Mouse (Mus musculus) lung, embryonic 15.5 days (tissue): ENCODE data around the gene Tenm2. TPM values are rescaled to one million over a fixed set of nuclear protein-coding genes. Genes with fewer than 3 reads are reported as not detected.
A peak's percentile ranks its signal among the peaks of the same experiment; 100 is the strongest.

Experiments
- ATAC-seq: fragments of 200-750 bp; cut with Nextera tagmentation; 2 replicates; pipeline ENCODE4 v1.8.0; 2017; ENCODE audit warnings: moderate number of reproducible peaks, borderline replicate concordance; ENCODE audit not compliant: low FRiP score, low TSS enrichment; ENCODE audit errors: extremely low read depth
- H3K27ac ChIP-seq: fragments of 300-500 bp; sonication (generic); 2 replicates; pipeline ENCODE4 v1.5.1; 2015; ENCODE audit warnings: moderate library complexity, mild to moderate bottlenecking, inconsistent platforms
- H3K27me3 ChIP-seq: fragments of 300-500 bp; sonication (generic); 2 replicates; pipeline ENCODE4 v1.6.1; 2015; ENCODE audit warnings: inconsistent platforms
- H3K36me3 ChIP-seq: fragments of 300-500 bp; sonication (generic); 2 replicates; pipeline ENCODE4 v1.6.1; 2015; ENCODE audit warnings: inconsistent platforms
- H3K4me1 ChIP-seq: fragments of 300-500 bp; sonication (generic); 2 replicates; pipeline ENCODE4 v1.6.1; 2015; ENCODE audit warnings: inconsistent platforms
- H3K4me2 ChIP-seq: fragments of 300-500 bp; sonication (generic); 2 replicates; pipeline ENCODE4 v1.6.1; 2015; ENCODE audit warnings: inconsistent platforms, mild to moderate bottlenecking, moderate library complexity
- H3K4me3 ChIP-seq: fragments of 300-500 bp; sonication (generic); 2 replicates; pipeline ENCODE4 v1.5.1; 2015; ENCODE audit warnings: mild to moderate bottlenecking, inconsistent platforms
- H3K9ac ChIP-seq: fragments of 300-500 bp; sonication (generic); 2 replicates; pipeline ENCODE4 v1.6.1; 2015; ENCODE audit warnings: inconsistent platforms
- H3K9me3 ChIP-seq: fragments of 300-500 bp; sonication (generic); 2 replicates; pipeline ENCODE4 v1.6.1; 2016; ENCODE audit warnings: inconsistent platforms
- WGBS: fragments of 180-500 bp; shearing (Covaris S2); methylation state at CpG from one replicate; pipeline ENCODE4 v1.1.7; 2015; 5-methylcytosine and 5-hydroxymethylcytosine counted together
- polyA plus RNA-seq: library from polyadenylated mRNA; unstranded; fragments of >200 nt; fragmentation: Nextera tagmentation; extraction: Ambion mirVana; gene quantifications from 2 replicates; pipeline ENCODE4 v1.2.1, GENCODE M21; 2015

Tenm2 gene
- polyA plus RNA-seq, 1 experiment from 2014 or later: 0.44 TPM

DNA sequence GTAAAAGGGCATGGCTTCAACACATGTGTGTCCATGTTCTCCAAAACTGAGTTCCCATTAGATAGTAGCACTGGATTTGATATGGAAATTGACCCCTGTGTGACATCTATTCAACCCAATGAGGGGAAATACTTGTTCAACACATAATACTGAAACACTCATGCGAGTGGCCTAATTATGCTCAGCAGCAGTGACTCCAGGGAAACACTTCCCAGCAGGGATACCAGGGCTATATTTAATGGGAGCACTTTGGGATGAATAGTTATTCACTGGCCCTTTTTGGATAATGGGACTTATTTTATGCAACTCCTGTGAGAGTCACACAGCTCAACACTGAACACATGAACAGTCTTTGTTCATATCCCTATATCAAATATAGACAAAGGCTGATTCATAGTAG lies 588.6 kb downstream of the Tenm2 start:
- H3K4me1 ChIP-seq: no peaks in the 10 kb centered on the region
- H3K4me2 ChIP-seq: no peak overlapping the region
- no peak overlapping the region for H3K4me3 ChIP-seq
- H3K36me3 ChIP-seq: no peaks in the 10 kb centered on the region
- H3K9me3 ChIP-seq: no peaks in the 10 kb centered on the region
- H3K9ac ChIP-seq: no peak overlapping the region
- no peak for ATAC-seq
- no peaks in the 10 kb centered on the region for H3K27me3 ChIP-seq
- H3K27ac ChIP-seq: no peak overlapping the region
- WGBS: 96% methylated on average over 1 of the region's 1 CpGs

- Histone ChIP-seq H3K9ac (no peak overlapping the region), H3K9me3 (no peaks in the 10 kb centered on the region), H3K4me2 (no peak overlapping the region), H3K36me3 (no peaks in the 10 kb centered on the region), H3K27me3 (no peaks in the 10 kb centered on the region), H3K27ac (no peak overlapping the region), H3K4me1 (peaks cover 4% of the 10 kb centered on the region; the same call in 1 of the 2 replicates), H3K4me3 (no peak overlapping the region)
- WGBS: 13% methylated on average over 6 of the region's 6 CpGs
- ATAC-seq: peak; percentile 69; the same call in 1 of the 2 replicates
Measured at GRCm38 (mm10) chr11:36635082-36635481, 600.7 kb downstream of the Tenm2 start.

- Histone ChIP-seq H3K36me3 (no peaks in the 10 kb centered on the region), H3K27me3 (no peaks in the 10 kb centered on the region), H3K4me3 (no peak overlapping the region), H3K4me2 (no peak overlapping the region), H3K9ac (no peak overlapping the region), H3K27ac (no peak overlapping the region), H3K9me3 (no peaks in the 10 kb centered on the region), H3K4me1 (peaks cover 4% of the 10 kb centered on the region; the same call in 1 of the 2 replicates)
- no peak for ATAC-seq
Measured at GRCm38 (mm10) chr11:36632201-36632600, 603.6 kb downstream of the Tenm2 start.

DNA sequence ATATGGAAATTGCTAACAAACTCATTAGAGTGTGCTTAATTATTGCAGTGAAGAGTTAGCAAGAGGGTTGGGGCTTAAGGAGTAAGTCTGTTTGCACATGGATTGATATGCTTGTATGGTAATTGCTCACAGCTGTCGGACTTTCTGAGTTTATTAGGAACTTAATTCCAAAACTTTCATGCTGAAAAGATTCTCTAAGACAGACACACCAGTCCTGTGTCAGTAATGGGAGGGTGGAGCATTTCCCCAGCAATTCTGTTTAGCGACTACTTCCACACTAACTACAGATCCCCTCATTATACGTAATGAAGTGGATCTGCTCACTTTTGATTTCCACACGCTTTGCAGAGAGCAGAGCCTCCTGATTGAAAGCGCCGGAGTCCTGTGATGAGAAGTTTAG lies 622.0 kb downstream of the Tenm2 start:
- H3K4me3 ChIP-seq: no peak overlapping the region
- H3K9ac ChIP-seq: no peak overlapping the region
- H3K9me3 ChIP-seq: no peaks in the 10 kb centered on the region
- H3K27ac ChIP-seq: no peak overlapping the region
- H3K4me1 ChIP-seq: no peaks in the 10 kb centered on the region
- no peaks in the 10 kb centered on the region for H3K27me3 ChIP-seq
- WGBS: 82% methylated on average over 6 of the region's 6 CpGs
- ATAC-seq: no peak
- no peak overlapping the region for H3K4me2 ChIP-seq
- no peaks in the 10 kb centered on the region for H3K36me3 ChIP-seq

DNA sequence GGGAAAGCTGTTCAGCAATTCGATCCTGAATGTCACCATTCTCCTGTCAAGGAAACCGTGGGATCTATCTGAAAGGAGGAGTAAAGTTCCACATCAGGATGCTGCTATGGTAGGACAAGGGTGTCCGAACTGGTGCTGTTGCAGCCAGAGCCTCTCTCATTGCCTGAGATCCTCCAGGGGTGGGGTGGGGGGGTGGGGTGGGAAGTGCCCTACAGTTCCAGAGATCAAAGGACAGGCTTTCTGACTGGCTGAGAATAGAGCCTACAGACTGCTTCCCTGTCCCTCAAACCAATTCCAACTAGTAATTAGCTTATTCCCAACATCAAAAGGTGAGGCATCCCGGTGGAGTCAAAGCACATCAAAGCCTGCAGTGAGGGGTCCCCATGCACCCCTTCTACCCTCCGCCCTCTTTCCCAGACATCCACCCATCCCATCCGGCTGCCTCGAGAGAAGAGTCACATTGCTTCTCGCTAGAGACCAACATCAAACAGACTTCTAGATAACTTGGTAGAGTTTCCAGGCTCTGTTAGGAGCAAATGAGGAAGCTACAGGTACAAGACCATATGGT lies 630.9 kb downstream of the Tenm2 start:
- 39% methylated on average over 8 of the region's 8 CpGs for WGBS
- Histone ChIP-seq H3K9me3 (no peaks in the 10 kb centered on the region), H3K4me2 (no peak overlapping the region), H3K9ac (no peak overlapping the region), H3K4me1 (no peaks in the 10 kb centered on the region), H3K27ac (no peak overlapping the region), H3K4me3 (no peak overlapping the region), H3K27me3 (no peaks in the 10 kb centered on the region), H3K36me3 (no peaks in the 10 kb centered on the region)
- no peak for ATAC-seq

DNA sequence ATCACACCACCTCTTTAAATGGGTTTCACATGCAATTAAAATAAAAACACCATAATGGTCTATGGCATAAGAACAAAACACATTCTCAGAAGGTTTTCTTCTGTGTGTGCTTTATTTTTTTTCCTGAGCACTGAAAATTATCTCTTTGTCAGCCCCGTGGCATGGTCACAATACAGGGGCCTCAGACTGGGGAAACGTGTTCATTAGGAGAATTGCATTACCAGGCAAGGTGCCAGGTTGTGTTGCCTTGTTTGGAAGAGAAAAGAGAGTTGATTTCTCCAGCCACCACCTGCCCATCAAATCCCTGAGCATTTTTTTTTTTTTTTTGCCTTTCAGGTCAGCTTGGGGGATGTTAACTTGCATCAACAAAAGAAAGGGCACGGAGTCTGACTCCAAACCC lies 631.5 kb downstream of the Tenm2 start:
- WGBS: 45% methylated on average over 3 of the region's 3 CpGs
- no peak for ATAC-seq
- no peak overlapping the region for H3K9ac ChIP-seq
- H3K27ac ChIP-seq: no peak overlapping the region
- no peaks in the 10 kb centered on the region for H3K4me1 ChIP-seq
- no peak overlapping the region for H3K4me2 ChIP-seq
- no peak overlapping the region for H3K4me3 ChIP-seq
- no peaks in the 10 kb centered on the region for H3K9me3 ChIP-seq
- H3K36me3 ChIP-seq: no peaks in the 10 kb centered on the region
- H3K27me3 ChIP-seq: no peaks in the 10 kb centered on the region

- no peak for ATAC-seq
Measured at GRCm38 (mm10) chr11:36592471-36592870, 643.3 kb downstream of the Tenm2 start.

GRCm38 (mm10) chr11:36566146-36566545 lies 669.6 kb downstream of the Tenm2 start:
- H3K9ac ChIP-seq: no peak overlapping the region
- H3K9me3 ChIP-seq: no peaks in the 10 kb centered on the region
- H3K27ac ChIP-seq: no peak overlapping the region
- WGBS: 72% methylated on average over 2 of the region's 2 CpGs
- H3K27me3 ChIP-seq: no peaks in the 10 kb centered on the region
- no peaks in the 10 kb centered on the region for H3K36me3 ChIP-seq
- no peak for ATAC-seq
- H3K4me1 ChIP-seq: no peaks in the 10 kb centered on the region
- H3K4me3 ChIP-seq: no peak overlapping the region
- no peak overlapping the region for H3K4me2 ChIP-seq

More at GRCm38 (mm10) chr11:36592471-36592870, 643.3 kb downstream of the Tenm2 start:
- Histone ChIP-seq H3K27me3 (no peaks in the 10 kb centered on the region), H3K9ac (no peak overlapping the region), H3K4me2 (no peak overlapping the region), H3K9me3 (no peaks in the 10 kb centered on the region), H3K4me3 (no peak overlapping the region), H3K27ac (no peak overlapping the region), H3K36me3 (no peaks in the 10 kb centered on the region), H3K4me1 (no peaks in the 10 kb centered on the region)
- 67% methylated on average over 1 of the region's 1 CpGs for WGBS

GRCm38 (mm10) chr11:36562851-36563250 lies 672.9 kb downstream of the Tenm2 start:
- no peaks in the 10 kb centered on the region for H3K9me3 ChIP-seq
- no peak for ATAC-seq
- H3K27me3 ChIP-seq: no peaks in the 10 kb centered on the region
- H3K27ac ChIP-seq: no peak overlapping the region
- WGBS: 68% methylated on average over 3 of the region's 3 CpGs
- H3K4me3 ChIP-seq: no peak overlapping the region
- no peaks in the 10 kb centered on the region for H3K36me3 ChIP-seq
- H3K9ac ChIP-seq: no peak overlapping the region
- no peaks in the 10 kb centered on the region for H3K4me1 ChIP-seq
- no peak overlapping the region for H3K4me2 ChIP-seq

DNA sequence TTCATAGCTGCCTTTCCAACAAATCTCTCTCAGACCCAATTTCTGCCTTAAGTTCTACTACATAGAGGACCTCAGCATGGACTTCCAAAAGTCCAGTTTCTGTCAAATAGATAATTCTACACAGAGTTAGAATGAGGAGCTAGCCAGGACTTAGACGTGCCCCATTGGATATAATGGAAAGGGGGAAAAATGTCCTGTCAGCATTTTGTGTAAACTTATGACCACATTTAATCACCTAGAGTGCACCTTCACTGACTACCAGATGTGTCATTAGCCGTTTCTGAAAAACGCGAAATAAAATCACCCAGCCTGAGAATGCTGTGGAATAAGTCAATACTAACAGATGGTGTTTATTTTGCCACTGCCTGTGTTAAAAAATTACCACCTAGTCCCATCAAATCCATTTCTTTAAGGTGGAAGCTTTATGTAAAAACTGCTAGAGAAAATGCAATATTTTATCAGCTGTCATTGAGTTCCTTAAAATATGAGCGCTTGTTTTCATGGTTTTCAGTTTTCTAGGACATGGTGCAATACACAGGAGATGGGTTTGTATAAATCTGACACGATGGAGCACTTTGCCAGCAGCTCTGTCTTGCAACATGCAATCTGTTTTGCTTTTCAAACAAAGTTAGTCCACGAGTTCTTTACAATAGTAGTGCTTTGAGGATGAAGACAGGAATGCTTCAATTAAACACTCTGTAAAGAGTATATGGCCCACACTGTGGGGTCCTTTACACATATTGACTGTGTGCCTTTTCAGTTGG lies 674.8 kb downstream of the Tenm2 start:
- Histone ChIP-seq H3K9ac (no peak overlapping the region), H3K4me2 (no peak overlapping the region), H3K27ac (no peak overlapping the region), H3K4me3 (no peak overlapping the region), H3K4me1 (no peaks in the 10 kb centered on the region), H3K9me3 (no peaks in the 10 kb centered on the region), H3K36me3 (no peaks in the 10 kb centered on the region), H3K27me3 (no peaks in the 10 kb centered on the region)
- WGBS: 71% methylated on average over 7 of the region's 7 CpGs
- ATAC-seq: no peak

GRCm38 (mm10) chr11:36557316-36557715 lies 678.4 kb downstream of the Tenm2 start:
- Histone ChIP-seq H3K27me3 (no peaks in the 10 kb centered on the region), H3K27ac (no peak overlapping the region), H3K9me3 (no peaks in the 10 kb centered on the region), H3K4me2 (no peak overlapping the region), H3K4me1 (no peaks in the 10 kb centered on the region), H3K4me3 (no peak overlapping the region), H3K9ac (no peak overlapping the region), H3K36me3 (no peaks in the 10 kb centered on the region)
- WGBS: 76% methylated on average over 6 of the region's 6 CpGs
- no peak for ATAC-seq

DNA sequence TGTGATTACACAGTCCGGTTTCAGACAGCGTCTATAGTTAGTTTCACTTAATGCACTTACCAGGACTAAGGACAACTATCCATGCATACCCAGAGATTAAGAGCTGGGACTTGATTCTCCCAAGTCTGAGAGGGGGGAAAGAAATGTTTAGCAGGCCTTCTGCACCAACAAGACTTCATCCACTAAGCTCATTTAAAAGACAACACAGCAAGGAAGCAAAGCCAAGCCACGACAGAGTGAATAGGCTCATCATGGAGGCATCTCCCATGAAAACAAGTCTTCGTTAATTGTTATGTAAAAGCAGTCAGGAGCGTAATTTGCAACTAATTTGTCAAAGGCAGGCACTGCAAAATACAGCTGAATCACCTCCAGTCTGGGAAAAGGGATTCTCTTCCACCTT lies 682.5 kb downstream of the Tenm2 start:
- Histone ChIP-seq H3K4me3 (no peak overlapping the region), H3K27ac (no peak overlapping the region), H3K4me1 (no peaks in the 10 kb centered on the region), H3K9ac (no peak overlapping the region), H3K4me2 (no peak overlapping the region), H3K27me3 (no peaks in the 10 kb centered on the region), H3K36me3 (no peaks in the 10 kb centered on the region), H3K9me3 (no peaks in the 10 kb centered on the region)
- 54% methylated on average over 5 of the region's 5 CpGs for WGBS
- ATAC-seq: no peak
